Mouse (Mus musculus) C2C12 (cell line): ENCODE measurements at regions not wholly inside any gene's neighbourhood (a gene's known extent, or its start where the extent isn't known, plus 50 kb on each side); places are given as distances from the start of the nearest gene placed in this dataset.

Source experiments
- H3K27me3 ChIP-seq: one replicate; pipeline ENCODE4 v1.6.1; 2011; ENCODE audit not compliant: control insufficient read depth, insufficient read depth, insufficient read length
- H3K36me3 ChIP-seq: one replicate; pipeline ENCODE4 v1.6.1; 2011; ENCODE audit not compliant: control insufficient read depth, insufficient read depth
- H3K4me3 ChIP-seq: one replicate; pipeline ENCODE4 v1.5.1; 2011; ENCODE audit warnings: mild to moderate bottlenecking, control low read depth; ENCODE audit not compliant: poor library complexity, insufficient read depth, severe bottlenecking
- H3K79me2 ChIP-seq: one replicate; pipeline ENCODE4 v1.6.1; 2011; ENCODE audit not compliant: control insufficient read depth, insufficient read depth
- H3K79me3 ChIP-seq: one replicate; pipeline ENCODE4 v1.6.1; 2011; ENCODE audit warnings: low read depth, control low read depth
- H3ac ChIP-seq: one replicate; pipeline ENCODE3; 2011; ENCODE audit warnings: low read depth; ENCODE audit not compliant: control insufficient read depth, insufficient read length
- CEBPB ChIP-seq: IDR thresholded peaks from one replicate; pipeline ENCODE4 v1.6.1; 2011; ENCODE audit warnings: low read depth, mild to moderate bottlenecking, control low read depth, moderate library complexity
- CTCF ChIP-seq: IDR thresholded peaks from one replicate; pipeline ENCODE4 v1.5.1; 2011; ENCODE audit not compliant: control insufficient read depth, insufficient read depth, insufficient read length
- FOSL1 ChIP-seq: IDR thresholded peaks from one replicate; pipeline ENCODE4 v1.8.0; 2011; ENCODE audit warnings: mild to moderate bottlenecking, low read length; ENCODE audit not compliant: poor library complexity, insufficient read depth, severe bottlenecking
- MAX ChIP-seq: IDR thresholded peaks from one replicate; pipeline ENCODE4 v1.6.1; 2011; ENCODE audit warnings: mild to moderate bottlenecking, control low read depth
- MYOD1 ChIP-seq: IDR thresholded peaks from one replicate; pipeline ENCODE4 v1.6.1; 2011; ENCODE audit warnings: low read depth; ENCODE audit not compliant: control insufficient read depth, insufficient read length
- MYOG ChIP-seq: IDR thresholded peaks from one replicate; pipeline ENCODE4 v1.6.1; 2011; ENCODE audit not compliant: control insufficient read depth, insufficient read length; ENCODE audit errors: extremely low read depth
- USF1 ChIP-seq: IDR thresholded peaks from one replicate; pipeline ENCODE4 v1.6.1; 2011; ENCODE audit warnings: low read depth, mild to moderate bottlenecking, control low read depth, moderate library complexity

DNA sequence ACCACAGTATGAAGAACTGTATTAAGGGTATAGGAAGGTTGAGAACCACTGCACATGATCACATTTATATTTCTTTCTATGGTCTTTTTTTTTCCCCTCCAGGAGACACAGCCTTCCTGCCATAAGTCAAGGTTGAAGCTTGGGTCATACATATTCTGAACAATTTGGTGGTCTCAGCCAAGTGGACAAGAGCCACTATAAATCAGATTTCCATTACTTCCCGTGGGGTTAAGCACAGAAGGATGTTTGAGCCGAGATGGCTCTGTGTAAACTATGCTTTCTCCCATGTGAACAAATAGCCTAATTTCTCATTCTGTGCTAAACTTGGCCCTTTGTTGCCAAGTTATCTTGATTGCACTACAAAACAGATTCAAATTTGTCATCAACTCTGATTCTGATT is 66.8 kb upstream of the Serpine2 start:
- Histone ChIP-seq H3K36me3 (no peaks in the 10 kb centered on the region), H3K27me3 (no peaks in the 10 kb centered on the region), H3K4me3 (no peak overlapping the region), H3ac (no peak overlapping the region), H3K79me3 (no peaks in the 10 kb centered on the region), H3K79me2 (no peaks in the 10 kb centered on the region)
- TF ChIP-seq USF1 (no peak), MYOD1 (no peak), MAX (no peak), CTCF (no peak), FOSL1 (no peak), MYOG (no peak), CEBPB (no peak)

DNA sequence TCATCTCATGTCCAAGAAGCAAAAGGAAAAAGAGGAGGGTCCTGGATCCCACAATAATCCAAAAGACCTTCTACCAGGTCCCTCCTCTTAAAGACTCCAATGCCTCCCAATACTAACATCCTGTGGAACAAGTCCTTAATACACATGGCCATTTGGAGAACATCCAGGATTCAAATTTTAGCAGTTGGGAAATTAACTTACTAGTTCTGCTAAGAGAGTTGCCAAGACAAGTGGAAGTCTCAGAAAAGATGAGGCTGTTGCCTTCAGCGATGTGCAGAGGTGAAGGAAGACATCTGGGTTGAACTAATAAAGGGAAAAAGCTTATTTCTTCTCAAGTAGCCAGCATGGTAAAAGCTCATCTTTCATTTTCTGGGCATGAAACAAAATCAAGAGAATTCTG is 64.8 kb upstream of the Serpine2 start:
- TF ChIP-seq USF1 (no peak), FOSL1 (no peak), MYOG (no peak), MYOD1 (no peak), CEBPB (no peak), MAX (no peak), CTCF (no peak)
- H3K79me2 ChIP-seq = no peaks in the 10 kb centered on the region
- no peak overlapping the region for H3ac ChIP-seq
- H3K79me3 ChIP-seq = no peaks in the 10 kb centered on the region
- no peak overlapping the region for H3K4me3 ChIP-seq
- H3K36me3 ChIP-seq = no peaks in the 10 kb centered on the region
- no peaks in the 10 kb centered on the region for H3K27me3 ChIP-seq

DNA sequence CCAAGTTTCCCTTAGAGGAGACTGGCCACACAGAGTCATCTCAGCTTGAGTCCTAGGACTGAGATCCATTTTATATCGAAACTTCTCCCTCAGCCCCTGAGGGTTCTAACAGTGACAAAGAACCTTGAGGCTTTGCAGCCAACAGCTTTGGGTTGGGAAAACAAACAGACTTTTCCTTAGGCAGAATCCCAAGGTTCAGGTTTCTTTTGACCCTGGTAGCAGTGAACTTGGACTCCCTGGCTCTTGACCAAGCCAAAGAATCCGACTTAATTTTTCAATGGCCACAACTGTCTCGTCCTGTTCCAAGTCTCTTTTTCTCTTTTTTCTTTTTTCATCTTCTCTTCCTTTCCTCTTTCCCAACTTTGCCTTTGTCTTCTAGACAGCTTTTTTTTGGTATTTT is 60.9 kb upstream of the Serpine2 start:
- Histone ChIP-seq H3ac (no peak overlapping the region), H3K79me2 (no peaks in the 10 kb centered on the region), H3K27me3 (no peaks in the 10 kb centered on the region), H3K36me3 (no peaks in the 10 kb centered on the region), H3K79me3 (no peaks in the 10 kb centered on the region), H3K4me3 (no peak overlapping the region)
- TF ChIP-seq USF1 = no peak
- TF ChIP-seq CTCF = no peak
- TF ChIP-seq MAX = no peak
- no peak for TF ChIP-seq FOSL1
- no peak for TF ChIP-seq MYOD1
- TF ChIP-seq CEBPB = no peak
- no peak for TF ChIP-seq MYOG

DNA sequence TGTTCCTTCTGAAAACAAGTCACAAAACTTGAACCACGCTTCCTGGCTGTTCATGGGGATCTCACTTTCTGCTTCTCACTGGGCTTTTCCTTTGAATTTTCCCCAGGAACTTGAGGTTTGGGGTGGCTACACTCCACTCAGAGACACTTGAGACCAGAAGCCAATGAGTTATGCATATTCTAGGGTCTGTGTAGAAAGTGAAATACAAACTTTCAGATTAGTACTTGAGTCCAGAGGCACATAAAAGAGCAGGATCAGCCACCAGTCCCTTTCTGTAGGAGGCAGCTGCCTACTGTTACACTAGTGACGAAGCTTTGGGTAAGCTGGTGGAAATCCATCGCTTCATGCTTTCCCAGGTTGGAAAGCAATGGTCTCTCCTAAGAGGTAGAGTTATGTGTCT is 60.4 kb upstream of the Serpine2 start:
- TF ChIP-seq CEBPB (no peak), MYOG (no peak), USF1 (no peak), FOSL1 (no peak), MYOD1 (no peak)
- no peaks in the 10 kb centered on the region for H3K79me2 ChIP-seq
- H3ac ChIP-seq = no peak overlapping the region

DNA sequence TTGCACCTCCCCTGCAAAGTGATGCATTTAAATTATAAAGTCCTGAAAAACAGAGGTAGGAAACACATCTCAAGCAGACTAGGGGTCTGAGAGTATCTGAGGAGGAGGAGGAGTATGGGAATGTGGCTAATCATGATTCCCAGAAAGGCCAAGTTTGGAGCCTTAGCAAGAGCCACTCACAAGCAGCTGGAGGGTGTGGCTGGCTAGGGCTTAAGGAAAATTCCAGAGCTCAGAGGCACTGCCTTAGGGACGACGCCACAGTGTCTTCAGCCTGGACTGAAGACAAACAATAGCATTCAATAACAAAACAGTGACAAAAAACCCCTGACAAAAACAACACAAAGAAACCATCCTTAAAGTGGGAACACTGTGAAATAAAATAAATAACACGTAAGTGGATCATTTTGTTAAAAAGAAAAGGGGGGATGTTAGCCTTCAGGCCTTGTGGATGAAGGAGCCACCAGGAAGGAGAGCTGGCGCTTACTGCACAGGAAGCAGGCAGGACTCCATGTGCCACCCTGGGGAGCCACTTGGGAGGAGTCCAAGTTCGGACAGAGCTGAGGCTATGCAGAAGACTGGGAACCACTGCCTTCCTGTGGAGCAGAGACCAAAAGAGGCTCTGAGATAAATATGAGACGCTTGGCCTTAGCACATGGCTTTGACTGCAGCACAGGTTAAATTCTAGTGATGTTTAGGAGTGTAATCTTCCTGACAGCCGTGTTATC is 56.6 kb upstream of the Serpine2 start:
- Histone ChIP-seq H3K79me3 (no peaks in the 10 kb centered on the region), H3K27me3 (no peaks in the 10 kb centered on the region), H3K4me3 (no peak overlapping the region), H3ac (no peak overlapping the region), H3K79me2 (no peaks in the 10 kb centered on the region), H3K36me3 (no peaks in the 10 kb centered on the region)
- TF ChIP-seq CEBPB (no peak), MYOD1 (no peak), USF1 (no peak), CTCF (no peak), MAX (no peak), FOSL1 (no peak), MYOG (no peak)

More for the DNA sequence above, 60.4 kb upstream of the Serpine2 start:
- Histone ChIP-seq H3K79me3 (no peaks in the 10 kb centered on the region), H3K27me3 (no peaks in the 10 kb centered on the region), H3K36me3 (no peaks in the 10 kb centered on the region), H3K4me3 (no peak overlapping the region)
